Mouse (Mus musculus): ENCODE measurements at regions not wholly inside any gene's neighbourhood (a gene's known extent, or its start where the extent isn't known, plus 50 kb on each side); places are given as distances from the start of the nearest gene placed in this dataset.

DNA sequence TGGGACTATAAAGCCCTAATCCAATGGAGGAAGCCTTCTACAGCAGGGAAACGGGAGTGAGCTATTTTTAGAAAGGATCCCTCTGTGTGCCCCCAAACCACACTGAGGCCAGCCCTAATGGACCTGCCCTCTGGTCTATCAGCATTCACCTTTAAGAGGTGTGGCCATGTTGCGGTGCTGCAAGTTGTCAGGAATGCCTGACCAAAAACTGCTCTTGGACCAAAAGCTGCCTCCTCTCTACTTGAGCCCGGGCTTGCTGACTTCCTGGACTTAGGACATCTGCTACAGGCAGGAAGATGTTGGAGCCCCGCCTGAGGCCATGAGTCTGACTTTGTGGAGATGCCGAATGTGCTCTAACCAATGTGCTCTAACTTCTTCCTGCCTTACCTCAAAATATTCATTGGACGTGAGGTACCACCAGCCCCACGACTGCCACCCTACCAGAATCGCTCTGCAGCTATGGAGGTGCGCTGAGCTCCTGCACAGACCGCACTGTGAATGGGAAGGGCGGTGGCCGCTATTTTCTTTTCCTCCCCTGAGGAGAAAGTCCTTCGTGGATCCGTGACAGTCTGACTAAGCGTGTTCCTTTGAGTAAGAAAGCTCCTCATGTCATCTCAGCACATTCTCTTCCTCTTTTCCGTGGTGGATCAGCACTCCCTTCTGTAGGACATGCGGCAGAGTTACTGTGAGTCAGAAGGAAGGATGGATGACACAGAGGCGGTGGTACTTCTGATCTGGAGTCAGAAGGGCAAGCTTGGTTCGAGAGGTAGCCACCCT is 313.0 kb downstream of the Gm49356 start:
- TF ChIP-seq CTCF (IDR thresholded peaks at IDR 0.05; ENCODE audit: low read depth, low read length) (no peak), GATA1 (IDR thresholded peaks at IDR 0.05; ENCODE audit: borderline replicate concordance, low read length) (no peak)
